Mouse (Mus musculus) forebrain, postnatal 0 days (tissue): ENCODE data around the gene Ptpn13. TPM values are rescaled to one million over a fixed set of nuclear protein-coding genes. Genes with fewer than 3 reads are reported as not detected.

Source experiments
- ATAC-seq: fragments of 200-750 bp; cut with Nextera tagmentation; 2 replicates; pipeline ENCODE4 v1.8.0; 2017; ENCODE audit warnings: mild to moderate bottlenecking, moderate library complexity
- DNase-seq: peaks from one replicate; pipeline ENCODE4 v3.0.0-alpha.2; 2015
- H3K27ac ChIP-seq: fragments of 300-500 bp; sonication (generic); 2 replicates; pipeline ENCODE4 v1.5.1; 2014; ENCODE audit warnings: low read depth, mild to moderate bottlenecking, antibody characterized with exemption, low read length, moderate library complexity, mixed read lengths
- H3K27me3 ChIP-seq: fragments of 300-500 bp; sonication (generic); 2 replicates; pipeline ENCODE4 v1.6.1; 2014; ENCODE audit warnings: mild to moderate bottlenecking, low read length, mixed read lengths; ENCODE audit not compliant: insufficient read depth
- H3K36me3 ChIP-seq: fragments of 300-500 bp; sonication (generic); 2 replicates; pipeline ENCODE4 v1.6.1; 2014; ENCODE audit warnings: mild to moderate bottlenecking, moderate library complexity; ENCODE audit not compliant: insufficient read depth
- H3K4me1 ChIP-seq: fragments of 300-500 bp; sonication (generic); 2 replicates; pipeline ENCODE4 v1.6.1; 2014; ENCODE audit warnings: antibody characterized with exemption; ENCODE audit not compliant: insufficient read depth
- H3K4me2 ChIP-seq: fragments of 300-500 bp; sonication (generic); 2 replicates; pipeline ENCODE4 v1.6.1; 2014; ENCODE audit warnings: low read depth, mild to moderate bottlenecking, moderate library complexity
- H3K4me3 ChIP-seq: fragments of 300-500 bp; sonication (generic); 2 replicates; pipeline ENCODE4 v1.5.1; 2014; ENCODE audit warnings: low read depth, low read length, mixed read lengths
- H3K9ac ChIP-seq: fragments of 300-500 bp; sonication (generic); 2 replicates; pipeline ENCODE4 v1.6.1; 2014; ENCODE audit warnings: mild to moderate bottlenecking
- H3K9me3 ChIP-seq: fragments of 300-500 bp; sonication (generic); 2 replicates; pipeline ENCODE4 v1.6.1; 2016; ENCODE audit warnings: low read length
- CTCF ChIP-seq: sonication (generic); IDR thresholded peaks from 2 replicates; pipeline ENCODE4 v1.5.1; 2016; ENCODE audit warnings: antibody characterized with exemption, control low read depth, low read depth
- WGBS: fragments of 180-500 bp; shearing (Covaris S2); extraction: QIAGEN DNeasy Blood & Tissue Kit; methylation state at CpG from one replicate; pipeline ENCODE4 v1.1.7; 2014; 5-methylcytosine and 5-hydroxymethylcytosine counted together
- polyA plus RNA-seq: library from polyadenylated mRNA; unstranded; fragments of >200 nt; fragmentation: Nextera tagmentation; extraction: Ambion mirVana; gene quantifications from 2 replicates; pipeline ENCODE4 v1.2.1, GENCODE M21; 2015
- total RNA-seq: library from RNA; depleted of rRNA; stranded (reverse); fragments of >200 nt; gene quantifications from 2 replicates; pipeline ENCODE4 v1.2.3, GENCODE M21; 2014

Gene Ptpn13
- total and polyA plus RNA-seq, 2 experiments from 2014 or later = 1.8 to 16.2 TPM

GRCm38 (mm10) chr5:103473467-103474096, 48.6 kb downstream of the Ptpn13 start:
- Histone ChIP-seq H3K4me1 (no peaks in the 10 kb centered on the region), H3K9me3 (no peaks in the 10 kb centered on the region), H3K36me3 (no peaks in the 10 kb centered on the region), H3K27me3 (no peaks in the 10 kb centered on the region), H3K4me2 (no peak overlapping the region), H3K9ac (no peak overlapping the region), H3K27ac (no peak overlapping the region), H3K4me3 (no peak overlapping the region)
- ATAC-seq (no peak), DNase-seq (no peak)
- TF ChIP-seq CTCF = no peak
- WGBS = 88% methylated on average over 11 of the region's 11 CpGs

- WGBS = 88% methylated on average over 4 of the region's 4 CpGs
- Histone ChIP-seq H3K4me2 (no peak overlapping the region), H3K9ac (no peak overlapping the region), H3K27ac (no peak overlapping the region), H3K9me3 (no peaks in the 10 kb centered on the region), H3K27me3 (no peaks in the 10 kb centered on the region), H3K36me3 (no peaks in the 10 kb centered on the region), H3K4me3 (no peak overlapping the region), H3K4me1 (no peaks in the 10 kb centered on the region)
- TF ChIP-seq CTCF = no peak
- ATAC-seq (no peak), DNase-seq (no peak)
Observed at GRCm38 (mm10) chr5:103474259-103474658, 49.3 kb downstream of the Ptpn13 start.

- Histone ChIP-seq H3K27me3 (no peaks in the 10 kb centered on the region), H3K9ac (no peak overlapping the region), H3K4me1 (no peaks in the 10 kb centered on the region), H3K4me2 (no peak overlapping the region), H3K36me3 (no peaks in the 10 kb centered on the region), H3K4me3 (no peak overlapping the region), H3K27ac (no peak overlapping the region), H3K9me3 (no peaks in the 10 kb centered on the region)
- no peak for TF ChIP-seq CTCF
- 90% methylated on average over 5 of the region's 5 CpGs for WGBS
- DNase-seq (no peak), ATAC-seq (no peak)
Observed at GRCm38 (mm10) chr5:103475503-103475902, 50.5 kb downstream of the Ptpn13 start.

DNA sequence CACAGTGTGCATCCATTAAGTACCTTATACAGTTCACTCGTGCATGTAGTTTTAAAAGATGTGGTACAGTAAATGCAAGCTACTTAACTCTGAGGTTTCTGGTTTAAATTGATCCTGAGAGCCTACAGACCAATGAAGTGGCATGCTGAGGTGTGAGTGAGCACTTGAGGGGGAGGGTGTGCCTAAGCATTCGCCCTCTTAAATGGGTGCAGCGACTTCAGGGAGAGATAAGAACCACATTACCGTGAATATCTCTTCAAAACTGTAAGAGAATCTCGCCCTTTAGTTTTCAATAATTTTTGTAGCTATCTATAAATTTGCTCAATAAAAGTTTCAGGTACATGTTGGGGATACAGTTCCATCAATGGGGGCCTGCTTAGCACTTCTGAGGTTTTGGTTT, 54.5 kb downstream of the Ptpn13 start:
- no peaks in the 10 kb centered on the region for H3K4me1 ChIP-seq
- no peaks in the 10 kb centered on the region for H3K36me3 ChIP-seq
- ATAC-seq (no peak), DNase-seq (no peak)
- H3K9ac ChIP-seq = no peak overlapping the region
- no peak overlapping the region for H3K27ac ChIP-seq
- no peaks in the 10 kb centered on the region for H3K27me3 ChIP-seq
- 95% methylated on average over 5 of the region's 5 CpGs for WGBS
- no peak for TF ChIP-seq CTCF
- H3K9me3 ChIP-seq = no peaks in the 10 kb centered on the region; the same call in 1 of the 2 replicates
- H3K4me3 ChIP-seq = no peak overlapping the region
- no peak overlapping the region for H3K4me2 ChIP-seq

- TF ChIP-seq CTCF = no peak
- Histone ChIP-seq H3K27ac (no peak overlapping the region), H3K9me3 (no peaks in the 10 kb centered on the region; the same call in 1 of the 2 replicates), H3K27me3 (no peaks in the 10 kb centered on the region), H3K9ac (no peak overlapping the region), H3K4me1 (no peaks in the 10 kb centered on the region), H3K4me3 (no peak overlapping the region), H3K4me2 (no peak overlapping the region), H3K36me3 (no peaks in the 10 kb centered on the region)
- ATAC-seq (no peak), DNase-seq (no peak)
- 94% methylated on average over 2 of the region's 2 CpGs for whole genome bisulfite sequencing
Observed at GRCm38 (mm10) chr5:103481222-103481621, 56.2 kb downstream of the Ptpn13 start.

- Histone ChIP-seq H3K4me2 (no peak overlapping the region), H3K27me3 (no peaks in the 10 kb centered on the region), H3K27ac (no peak overlapping the region), H3K9ac (no peak overlapping the region), H3K36me3 (no peaks in the 10 kb centered on the region), H3K4me3 (no peak overlapping the region), H3K4me1 (no peaks in the 10 kb centered on the region), H3K9me3 (no peaks in the 10 kb centered on the region)
- TF ChIP-seq CTCF = no peak
- no peak for ATAC-seq
- DNase-seq = no peak
- 82% methylated on average over 7 of the region's 7 CpGs for WGBS
Observed at GRCm38 (mm10) chr5:103487001-103487400, 62.0 kb downstream of the Ptpn13 start.

DNA sequence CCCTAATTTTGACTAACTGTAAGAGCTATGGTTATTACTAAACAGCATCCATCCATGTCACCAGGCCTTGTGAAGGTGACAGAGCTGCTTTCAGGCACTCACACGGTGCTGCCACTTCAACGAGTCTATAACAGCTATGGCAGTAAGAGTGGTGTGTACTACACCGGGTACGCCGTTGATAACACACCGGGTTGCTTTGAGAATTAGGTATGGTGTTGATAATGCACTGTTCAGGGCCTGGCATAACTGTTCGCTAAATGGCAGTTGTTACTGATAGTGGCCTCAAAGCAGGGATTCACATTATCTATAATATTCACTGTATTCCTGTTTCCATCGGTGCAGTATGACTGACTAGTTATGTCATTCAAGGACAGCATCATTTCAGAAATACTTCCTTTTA, 66.0 kb downstream of the Ptpn13 start:
- no peak overlapping the region for H3K4me3 ChIP-seq
- no peaks in the 10 kb centered on the region for H3K36me3 ChIP-seq
- H3K9me3 ChIP-seq = no peaks in the 10 kb centered on the region
- no peaks in the 10 kb centered on the region for H3K27me3 ChIP-seq
- WGBS = 93% methylated on average over 8 of the region's 8 CpGs
- H3K27ac ChIP-seq = no peak overlapping the region
- DNase-seq = no peak
- H3K4me2 ChIP-seq = no peak overlapping the region
- H3K9ac ChIP-seq = no peak overlapping the region
- TF ChIP-seq CTCF = no peak
- no peaks in the 10 kb centered on the region for H3K4me1 ChIP-seq
- ATAC-seq = no peak

DNA sequence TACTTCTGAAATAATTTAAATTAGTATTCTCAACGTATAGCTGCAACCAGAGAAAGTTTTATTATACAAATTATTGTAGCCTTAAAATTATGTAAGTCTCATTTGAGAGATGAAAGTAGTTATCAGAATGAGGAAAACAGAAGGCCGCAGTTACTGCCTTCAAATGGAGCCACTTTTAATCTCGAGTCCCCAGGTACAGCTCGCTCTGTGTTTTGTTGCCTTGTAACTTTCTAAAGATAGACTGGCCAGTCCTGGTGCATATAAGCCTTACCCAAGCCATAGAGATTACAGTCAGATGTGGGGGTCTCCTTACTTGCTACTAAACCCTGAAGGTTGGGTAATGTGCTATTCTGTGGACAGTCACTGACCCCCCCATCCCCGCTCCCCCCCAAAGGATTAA, 66.8 kb downstream of the Ptpn13 start:
- H3K36me3 ChIP-seq = no peaks in the 10 kb centered on the region
- H3K27ac ChIP-seq = no peak overlapping the region
- TF ChIP-seq CTCF = no peak
- no peak overlapping the region for H3K4me2 ChIP-seq
- no peaks in the 10 kb centered on the region for H3K9me3 ChIP-seq
- 92% methylated on average over 5 of the region's 5 CpGs for WGBS
- no peak for ATAC-seq
- H3K4me3 ChIP-seq = no peak overlapping the region
- no peaks in the 10 kb centered on the region for H3K4me1 ChIP-seq
- no peak overlapping the region for H3K9ac ChIP-seq
- DNase-seq = no peak
- no peaks in the 10 kb centered on the region for H3K27me3 ChIP-seq
